Mouse (Mus musculus): ENCODE results near the gene Chst3. TPM values are rescaled to one million over a fixed set of nuclear protein-coding genes. Genes with fewer than 3 reads are reported as not detected.

Chst3 gene
- total and polyA plus RNA-seq, 2 experiments from 2014 or later = 0.61 to 3.9 TPM

DNA sequence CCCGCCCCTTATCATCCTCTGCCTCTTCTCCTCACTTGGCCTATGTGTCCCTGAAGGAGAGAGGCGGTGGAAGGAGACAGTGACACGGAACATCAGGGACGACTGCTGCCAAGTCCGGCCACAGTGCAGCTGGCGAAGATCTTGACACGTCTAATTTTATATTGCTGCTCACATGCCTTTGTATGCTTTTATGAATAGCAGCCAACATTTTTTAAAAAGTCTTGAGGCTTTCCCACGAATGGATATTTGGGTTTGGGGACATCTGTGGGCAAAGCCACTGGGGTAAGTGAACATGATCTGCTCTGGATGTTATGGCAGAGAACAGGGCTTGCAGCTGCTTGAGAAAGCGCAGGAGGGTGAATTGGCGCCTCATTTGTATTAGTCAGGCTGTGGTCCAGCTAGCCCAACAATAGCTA is 21.6 kb downstream of the Chst3 start:
- no peak for DNase-seq
- Histone ChIP-seq H3K9ac (no peak overlapping the region), H3K4me3 (ENCODE audit: low read depth, low read length) (no peak overlapping the region), H3K36me3 (ENCODE audit: insufficient read depth) (no peaks in the 10 kb centered on the region), H3K4me2 (ENCODE audit: low read depth) (no peak overlapping the region), H3K9me3 (ENCODE audit: low read length) (no peaks in the 10 kb centered on the region), H3K27me3 (ENCODE audit: insufficient read depth, low read length) (no peaks in the 10 kb centered on the region), H3K27ac (ENCODE audit: low read depth, low read length) (no peak overlapping the region), H3K4me1 (ENCODE audit: insufficient read depth) (peaks cover 16% of the 10 kb centered on the region; the same call in 1 of the 2 replicates)
- no peak for TF ChIP-seq CTCF (IDR thresholded peaks at IDR 0.05; ENCODE audit: low read depth)
- WGBS = 63% methylated on average over 10 of the region's 10 CpGs
- no peak for ATAC-seq

DNA sequence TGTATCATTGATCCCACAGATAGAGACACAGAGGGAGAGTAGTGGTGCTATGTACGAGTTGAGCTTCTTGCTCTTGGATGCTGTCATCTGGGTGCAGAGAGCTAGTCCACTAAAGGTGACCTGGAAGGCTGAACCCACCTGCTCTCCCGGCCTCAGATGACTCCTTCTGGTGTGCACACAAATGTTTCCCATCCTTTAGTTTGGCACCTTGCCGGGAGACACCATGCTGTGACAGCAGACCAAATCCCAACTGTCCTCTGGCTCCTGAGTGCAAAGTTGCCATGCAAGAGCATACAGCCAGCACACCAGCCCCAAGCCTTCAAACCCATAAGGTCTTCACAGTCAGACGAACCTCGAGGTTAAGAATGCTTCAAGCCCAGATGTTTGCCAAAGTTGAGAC is 22.1 kb downstream of the Chst3 start:
- DNase-seq (no peak), ATAC-seq (no peak)
- H3K36me3 ChIP-seq (ENCODE audit: insufficient read depth) = no peaks in the 10 kb centered on the region
- no peaks in the 10 kb centered on the region for H3K9me3 ChIP-seq (ENCODE audit: low read length)
- no peak for TF ChIP-seq CTCF (IDR thresholded peaks at IDR 0.05; ENCODE audit: low read depth)
- H3K4me2 ChIP-seq (ENCODE audit: low read depth) = no peak overlapping the region
- H3K4me1 ChIP-seq (ENCODE audit: insufficient read depth) = peaks cover 18% of the 10 kb centered on the region; the same call in 1 of the 2 replicates
- H3K9ac ChIP-seq = no peak overlapping the region
- H3K4me3 ChIP-seq (ENCODE audit: low read depth, low read length) = no peak overlapping the region
- 69% methylated on average over 5 of the region's 5 CpGs for WGBS
- H3K27ac ChIP-seq (ENCODE audit: low read depth, low read length) = no peak overlapping the region
- H3K27me3 ChIP-seq (ENCODE audit: insufficient read depth, low read length) = no peaks in the 10 kb centered on the region

GRCm38 (mm10) chr10:60195087-60195486 is 24.0 kb downstream of the Chst3 start:
- peaks cover 20% of the 10 kb centered on the region; the same call in 1 of the 2 replicates for H3K4me1 ChIP-seq (ENCODE audit: insufficient read depth)
- peak; percentile 60 for DNase-seq
- TF ChIP-seq CTCF (IDR thresholded peaks at IDR 0.05; ENCODE audit: low read depth) = 0 out of 2 replicates have a peak, but pooled peaks have one; percentile 9
- no peak overlapping the region for H3K9ac ChIP-seq
- H3K4me2 ChIP-seq (ENCODE audit: low read depth) = no peak overlapping the region
- peak; percentile 19; the same call in 1 of the 2 replicates for ATAC-seq
- no peak overlapping the region for H3K4me3 ChIP-seq (ENCODE audit: low read depth, low read length)
- no peaks in the 10 kb centered on the region for H3K9me3 ChIP-seq (ENCODE audit: low read length)
- H3K27ac ChIP-seq (ENCODE audit: low read depth, low read length) = no peak overlapping the region
- no peaks in the 10 kb centered on the region for H3K36me3 ChIP-seq (ENCODE audit: insufficient read depth)
- 9% methylated on average over 4 of the region's 4 CpGs for WGBS
- no peaks in the 10 kb centered on the region for H3K27me3 ChIP-seq (ENCODE audit: insufficient read depth, low read length)

GRCm38 (mm10) chr10:60193532-60194423 is 25.3 kb downstream of the Chst3 start:
- H3K4me3 ChIP-seq (ENCODE audit: low read depth, low read length) = 0 out of 2 replicates have a peak overlapping the region, but pooled peaks have one; percentile 4
- 4% methylated on average over 19 of the region's 19 CpGs for WGBS

GRCm38 (mm10) chr10:60191796-60192195 is 27.3 kb downstream of the Chst3 start:
- peak overlapping the region; percentile 65 for H3K4me2 ChIP-seq (ENCODE audit: low read depth)
- H3K9me3 ChIP-seq (ENCODE audit: low read length) = no peaks in the 10 kb centered on the region
- H3K9ac ChIP-seq = peak overlapping the region; percentile 40
- DNase-seq (peak; percentile 92), ATAC-seq (peak; percentile 78)
- H3K36me3 ChIP-seq (ENCODE audit: insufficient read depth) = no peaks in the 10 kb centered on the region
- peak; percentile 86 for TF ChIP-seq CTCF (IDR thresholded peaks at IDR 0.05; ENCODE audit: low read depth)
- 1% methylated on average over 17 of the region's 17 CpGs for WGBS
- peaks cover 20% of the 10 kb centered on the region; the same call in 1 of the 2 replicates for H3K4me1 ChIP-seq (ENCODE audit: insufficient read depth)
- 0 out of 2 replicates have a peak overlapping the region, but pooled peaks have one; percentile 11 for H3K27ac ChIP-seq (ENCODE audit: low read depth, low read length)
- no peaks in the 10 kb centered on the region for H3K27me3 ChIP-seq (ENCODE audit: insufficient read depth, low read length)
- H3K4me3 ChIP-seq (ENCODE audit: low read depth, low read length) = peak overlapping the region; percentile 30

More at GRCm38 (mm10) chr10:60193532-60194423, 25.3 kb downstream of the Chst3 start:
- H3K27ac ChIP-seq (ENCODE audit: low read depth, low read length) = peak overlapping the region; percentile 40; the same call in 1 of the 2 replicates
- ATAC-seq = peak; percentile 83
- peak; percentile 16; the same call in 1 of the 2 replicates for TF ChIP-seq CTCF (IDR thresholded peaks at IDR 0.05; ENCODE audit: low read depth)
- peak overlapping the region; percentile 36 for H3K4me2 ChIP-seq (ENCODE audit: low read depth)
- H3K4me1 ChIP-seq (ENCODE audit: insufficient read depth) = peaks cover 20% of the 10 kb centered on the region; the same call in 1 of the 2 replicates
- DNase-seq = peak; percentile 89
- no peak overlapping the region for H3K9ac ChIP-seq
- H3K36me3 ChIP-seq (ENCODE audit: insufficient read depth) = no peaks in the 10 kb centered on the region
- no peaks in the 10 kb centered on the region for H3K9me3 ChIP-seq (ENCODE audit: low read length)
- H3K27me3 ChIP-seq (ENCODE audit: insufficient read depth, low read length) = no peaks in the 10 kb centered on the region

GRCm38 (mm10) chr10:60189534-60190186 is 29.4 kb downstream of the Chst3 start:
- no peak overlapping the region for H3K4me3 ChIP-seq (ENCODE audit: low read depth, low read length)
- TF ChIP-seq CTCF (IDR thresholded peaks at IDR 0.05; ENCODE audit: low read depth) = no peak
- no peak overlapping the region for H3K27ac ChIP-seq (ENCODE audit: low read depth, low read length)
- no peak for ATAC-seq
- H3K4me2 ChIP-seq (ENCODE audit: low read depth) = no peak overlapping the region
- 66% methylated on average over 6 of the region's 6 CpGs for WGBS
- DNase-seq = no peak
- no peaks in the 10 kb centered on the region for H3K9me3 ChIP-seq (ENCODE audit: low read length)
- H3K9ac ChIP-seq = no peak overlapping the region
- peaks cover 15% of the 10 kb centered on the region; the same call in 1 of the 2 replicates for H3K4me1 ChIP-seq (ENCODE audit: insufficient read depth)
- no peaks in the 10 kb centered on the region for H3K27me3 ChIP-seq (ENCODE audit: insufficient read depth, low read length)
- H3K36me3 ChIP-seq (ENCODE audit: insufficient read depth) = no peaks in the 10 kb centered on the region

Data from forebrain, postnatal 0 days (tissue).